Mouse (Mus musculus) erythroid progenitor cell, adult 5-6 weeks (primary cell): ENCODE data around the gene Mmp20. TPM values are rescaled to one million over a fixed set of nuclear protein-coding genes. Genes with fewer than 3 reads are reported as not detected.

Experiments used
- ATAC-seq: replicated peaks from 2 replicates; pipeline ENCODE4 v1.8.0; 2016; ENCODE audit warnings: moderate number of reproducible peaks, mild to moderate bottlenecking, moderate TSS enrichment, inconsistent platforms; ENCODE audit not compliant: poor library complexity, low FRiP score, severe bottlenecking
- total RNA-seq, 2 experiments: library from RNA; stranded (forward) in 1 of 2; stranded (reverse) in 1 of 2; fragments of 150-400 nt in 1 of 2; fragments of 186-747, 209-891 nt in 1 of 2; gene quantifications; 2 replicates each; pipeline versions ENCODE4 v1.2.3 to v1.2.4; 2015 to 2017; ENCODE audit warnings: low replicate concordance in 2 of 2

Gene Mmp20
- total RNA-seq, 2 experiments from 2014 or later, result not detected

DNA sequence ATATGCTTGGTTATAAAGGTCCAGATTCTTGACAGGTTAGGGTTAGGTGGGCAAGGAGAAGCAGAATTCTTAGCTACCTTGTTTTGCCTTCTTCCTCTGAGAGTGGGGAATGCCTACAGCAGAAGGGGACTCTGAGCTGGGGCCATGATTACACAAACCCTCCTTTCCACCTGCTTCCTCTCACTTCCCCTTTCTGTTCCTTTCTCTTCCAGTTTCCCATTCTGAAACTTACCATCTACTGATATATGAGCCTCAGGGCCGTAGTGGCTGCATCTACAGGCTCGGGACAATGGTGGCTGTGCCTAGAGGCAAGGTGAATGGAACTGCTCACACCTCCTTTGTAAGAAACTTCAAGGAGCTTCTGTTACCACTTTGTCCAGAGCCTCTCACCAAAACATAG is 58.0 kb downstream of the Mmp20 start:
- ATAC-seq, result no peak

DNA sequence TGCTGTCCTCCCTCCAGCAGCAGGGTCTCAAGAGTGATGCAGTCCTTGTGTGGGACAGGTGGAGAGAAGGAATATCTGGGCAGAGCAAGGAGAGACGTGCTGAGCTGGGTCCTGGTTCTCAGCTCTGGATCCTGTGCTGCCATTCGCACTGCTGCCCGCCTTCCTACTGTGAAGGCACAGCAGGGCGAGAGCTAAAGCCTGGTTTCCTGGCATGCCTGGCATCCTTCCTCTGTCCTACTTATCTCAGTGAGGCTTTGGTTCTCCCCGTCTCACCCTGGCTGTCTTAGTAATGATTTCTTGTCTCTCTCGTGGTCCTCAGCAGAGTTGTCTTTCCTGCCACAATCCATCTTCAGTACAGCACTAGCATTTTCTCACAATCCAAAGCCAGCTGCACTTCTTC is 61.8 kb downstream of the Mmp20 start:
- no peak for ATAC-seq

DNA sequence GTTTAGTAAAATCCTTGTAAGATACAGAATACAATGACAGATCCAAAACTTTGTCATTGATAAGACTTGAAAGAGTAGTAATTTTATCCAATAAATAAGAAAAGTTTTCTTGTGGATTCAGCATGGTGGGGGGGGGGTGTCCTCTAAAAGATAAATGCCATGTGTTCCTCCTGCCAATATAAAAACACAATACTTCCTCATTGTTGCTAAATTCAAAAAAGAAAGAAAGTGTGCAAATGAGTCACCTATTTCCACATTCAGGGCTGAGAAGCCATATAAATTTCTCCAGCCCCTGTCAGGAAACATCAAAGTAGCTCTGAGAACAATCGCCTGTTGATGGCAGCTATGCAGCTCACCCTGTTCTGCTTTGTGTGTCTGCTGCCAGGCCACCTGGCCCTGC is 63.8 kb downstream of the Mmp20 start, which contains the start of gene Mmp7:
Mmp7 (plus strand) TSS at position 301 of the 400 bp plus-strand sequence.
- ATAC-seq, result no peak

DNA sequence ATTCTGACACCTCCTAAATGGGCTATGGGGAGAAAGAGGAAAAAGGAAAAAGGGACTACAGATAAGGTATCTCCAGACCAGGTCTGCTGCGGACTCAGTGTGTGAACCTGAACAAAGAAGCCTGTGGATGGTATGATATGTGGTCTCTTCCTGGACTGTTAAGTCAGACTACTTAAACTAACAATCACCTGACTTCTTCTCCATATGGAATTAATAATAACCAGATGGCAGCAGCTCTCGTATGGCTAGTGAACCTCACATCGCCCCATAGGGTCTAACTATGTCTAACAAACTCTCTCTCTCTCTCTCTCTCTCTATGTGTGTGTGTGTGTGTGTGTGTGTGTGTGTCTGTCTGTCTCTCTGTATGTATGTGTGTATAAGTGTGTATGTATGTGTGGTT is 65.9 kb downstream of the Mmp20 start:
- no peak for ATAC-seq

DNA sequence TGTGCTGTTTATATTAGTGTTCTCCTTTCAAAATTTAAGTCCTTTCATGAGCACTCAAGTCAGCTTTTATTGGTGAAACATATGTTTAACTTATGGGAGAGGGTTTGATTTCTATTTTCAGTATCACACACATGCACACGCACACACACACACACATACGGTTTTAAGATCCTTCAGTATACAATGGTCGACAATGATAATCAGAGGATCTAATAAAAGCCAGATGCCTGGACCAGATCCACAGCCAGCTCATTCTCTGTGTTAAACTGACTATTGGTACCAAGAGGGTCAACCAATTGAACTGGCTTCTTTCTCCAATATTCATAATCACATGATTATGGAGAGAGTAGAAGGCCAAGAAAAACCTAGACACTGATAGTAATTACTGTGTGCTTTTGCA is 67.6 kb downstream of the Mmp20 start:
- no peak for ATAC-seq

DNA sequence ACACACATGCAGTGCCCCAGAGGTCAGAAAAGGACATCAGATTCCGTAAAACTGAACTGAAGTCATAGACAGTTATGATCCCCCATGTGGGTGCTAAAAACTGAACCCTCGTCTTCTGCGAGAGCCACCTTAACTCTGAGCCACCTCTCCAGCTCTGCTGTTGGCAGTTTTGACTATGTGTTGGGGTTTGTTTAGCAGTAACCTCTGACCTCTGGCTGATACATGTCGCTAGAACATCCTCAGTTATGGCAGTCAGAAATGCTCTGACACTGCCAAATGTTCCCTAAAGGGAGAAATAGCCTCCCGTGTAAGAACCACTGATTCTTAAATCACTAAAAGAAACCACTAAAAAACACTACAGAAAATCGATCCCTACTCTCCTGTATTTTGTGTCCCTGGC is 80.7 kb downstream of the Mmp20 start:
- no peak for ATAC-seq

DNA sequence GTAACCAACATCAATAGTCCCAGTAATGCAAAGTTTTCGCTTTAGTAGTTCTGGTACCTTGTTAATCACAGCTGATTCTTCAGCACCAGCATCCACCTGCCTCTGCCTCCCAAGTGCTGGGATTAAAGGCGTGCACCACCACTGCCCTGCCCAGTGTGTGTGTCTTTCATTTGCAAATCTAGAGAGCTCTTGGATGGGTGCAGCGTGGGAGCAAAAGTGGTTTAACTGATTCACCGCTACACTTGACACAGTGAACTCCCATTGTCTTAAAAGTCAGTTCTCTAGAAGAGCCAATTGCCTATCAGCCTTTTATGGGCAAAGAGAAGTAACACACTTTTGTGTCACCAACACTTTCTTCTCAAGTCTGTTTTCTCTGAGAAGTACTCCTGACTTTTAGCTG is 83.2 kb downstream of the Mmp20 start:
- ATAC-seq, result no peak

DNA sequence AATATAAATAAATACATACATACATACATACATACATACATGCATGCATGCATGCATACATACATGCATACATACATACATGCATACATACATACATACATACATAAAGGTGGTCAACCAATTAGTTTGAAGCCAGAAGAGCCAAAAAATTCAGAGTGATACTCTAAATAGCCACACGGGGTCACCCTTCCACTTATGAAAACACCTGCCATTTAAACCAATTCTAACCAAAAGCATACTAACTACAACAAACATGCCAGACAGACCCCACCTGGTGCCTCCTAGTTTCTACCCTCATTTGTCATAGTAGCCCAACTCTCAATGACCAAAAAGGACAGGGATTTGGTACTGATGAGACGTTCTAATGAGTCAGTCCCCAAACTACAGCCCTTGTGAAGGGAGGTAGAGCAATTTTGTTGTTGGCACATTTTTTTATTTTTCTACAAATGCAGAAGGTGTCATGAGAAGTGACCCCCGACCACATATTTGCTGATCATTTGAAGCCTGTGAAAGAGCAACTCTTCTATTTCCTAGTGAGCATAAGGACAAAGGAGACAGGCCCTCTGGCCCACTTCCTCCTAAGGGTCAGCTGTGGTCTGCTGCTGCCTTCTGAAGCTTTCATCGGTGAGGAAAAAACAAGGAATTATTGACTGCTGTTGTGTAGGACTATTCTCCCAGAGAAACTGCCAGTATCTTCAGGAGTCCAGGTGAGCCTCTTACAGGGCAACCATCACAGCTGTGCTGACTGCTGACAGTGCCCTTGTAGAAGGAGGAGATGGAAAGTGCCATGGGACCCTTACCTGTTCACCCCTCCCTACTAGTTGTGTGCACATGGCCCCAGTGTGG is 86.3 kb downstream of the Mmp20 start:
- peak; percentile 63 for ATAC-seq

DNA sequence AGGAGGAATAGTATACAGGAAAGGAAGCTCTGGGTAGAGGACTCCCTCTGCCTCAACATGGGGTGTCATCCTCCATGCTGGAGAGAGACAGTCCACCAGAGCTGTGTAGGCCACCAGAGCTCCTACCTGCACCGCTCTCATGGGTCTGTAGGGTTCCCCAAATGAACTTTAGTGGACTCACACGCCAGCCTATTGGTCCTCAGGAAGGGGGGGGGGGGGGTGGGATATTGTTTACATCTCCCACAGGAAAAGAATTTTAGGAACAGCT is 86.8 kb downstream of the Mmp20 start:
- ATAC-seq, result no peak

DNA sequence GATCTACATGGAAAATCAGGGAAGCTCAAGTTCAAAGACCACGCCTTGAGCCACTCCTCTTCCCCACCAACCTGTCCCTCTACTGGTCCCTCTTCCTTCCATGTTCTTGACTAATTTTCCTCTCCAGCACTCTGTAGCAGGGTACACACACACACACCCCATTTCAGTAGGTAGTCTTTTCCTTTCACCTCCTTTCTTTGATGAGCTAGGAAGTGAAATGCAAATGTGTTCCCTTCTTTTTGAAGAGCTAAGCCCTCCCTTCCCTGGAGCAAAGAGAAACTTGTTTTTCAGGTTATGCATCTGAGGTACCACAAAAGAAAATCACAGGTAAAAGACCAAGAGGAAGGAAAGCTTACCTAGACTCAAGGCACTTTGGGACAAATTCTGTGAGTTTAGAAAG is 93.5 kb downstream of the Mmp20 start:
- ATAC-seq, result no peak; the same call in 1 of the 2 replicates

Other genes with a start within 250 kb of the Mmp20 start
- gene Mmp1b, start 240.2 kb upstream of the Mmp20 start, total RNA-seq (2015; ENCODE audit: low replicate concordance), result not detected in 2 replicates
- gene Mmp1b, start 240.2 kb upstream of the Mmp20 start, total RNA-seq (2017; ENCODE audit: low replicate concordance), result not detected in 2 replicates
- not detected in 2 replicates for gene Mmp3, start 182.4 kb upstream of the Mmp20 start, total RNA-seq (2015; ENCODE audit: low replicate concordance)
- gene Mmp3, start 182.4 kb upstream of the Mmp20 start, total RNA-seq (2017; ENCODE audit: low replicate concordance), result not detected in 2 replicates
- gene Mmp10, start 125.9 kb upstream of the Mmp20 start, total RNA-seq (2015; ENCODE audit: low replicate concordance), result not detected in 2 replicates
- gene Mmp10, start 125.9 kb upstream of the Mmp20 start, total RNA-seq (2017; ENCODE audit: low replicate concordance), result not detected in 2 replicates
- gene Mmp8, start 69.8 kb upstream of the Mmp20 start, total RNA-seq (2015; ENCODE audit: low replicate concordance), result 25.6 and 53.0 TPM in 2 replicates
- gene Mmp8, start 69.8 kb upstream of the Mmp20 start, total RNA-seq (2017; ENCODE audit: low replicate concordance), result 34.0 and 41.5 TPM in 2 replicates
- gene Mmp27, start 56.8 kb upstream of the Mmp20 start, total RNA-seq (2015; ENCODE audit: low replicate concordance), result not detected in 2 replicates
- not detected in 2 replicates for gene Mmp27, start 56.8 kb upstream of the Mmp20 start, total RNA-seq (2017; ENCODE audit: low replicate concordance)
- gene Mmp7, start 63.9 kb downstream of the Mmp20 start, total RNA-seq (2015; ENCODE audit: low replicate concordance), result not detected in 2 replicates
- gene Mmp7, start 63.9 kb downstream of the Mmp20 start, total RNA-seq (2017; ENCODE audit: low replicate concordance), result not detected in 2 replicates
- 57.3 and 114 TPM in 2 replicates for gene Tmem123, start 135.8 kb downstream of the Mmp20 start, total RNA-seq (2015; ENCODE audit: low replicate concordance)
- gene Tmem123, start 135.8 kb downstream of the Mmp20 start, total RNA-seq (2017; ENCODE audit: low replicate concordance), result 46.1 and 53.9 TPM in 2 replicates
- 56.6 and 59.9 TPM in 2 replicates for gene Birc2, start 208.8 kb downstream of the Mmp20 start, total RNA-seq (2015; ENCODE audit: low replicate concordance)
- 45.6 and 63.0 TPM in 2 replicates for gene Birc2, start 208.8 kb downstream of the Mmp20 start, total RNA-seq (2017; ENCODE audit: low replicate concordance)
- 6.7 and 12.3 TPM in 2 replicates for gene Birc3, start 245.0 kb downstream of the Mmp20 start, total RNA-seq (2015; ENCODE audit: low replicate concordance)
- gene Birc3, start 245.0 kb downstream of the Mmp20 start, total RNA-seq (2017; ENCODE audit: low replicate concordance), result 12.0 and 18.7 TPM in 2 replicates